Mouse (Mus musculus) lung, postnatal 0 days (tissue): ENCODE measurements around the gene Elmod3.

Experiments
- CTCF ChIP-seq: IDR thresholded peaks from 2 replicates; pipeline ENCODE4 v1.5.1; 2016; ENCODE audit warnings: antibody characterized with exemption, mild to moderate bottlenecking
- EP300 ChIP-seq: IDR thresholded peaks from 2 replicates; pipeline ENCODE4 v1.6.1; 2016; ENCODE audit warnings: antibody characterized with exemption, mild to moderate bottlenecking, control low read depth

DNA sequence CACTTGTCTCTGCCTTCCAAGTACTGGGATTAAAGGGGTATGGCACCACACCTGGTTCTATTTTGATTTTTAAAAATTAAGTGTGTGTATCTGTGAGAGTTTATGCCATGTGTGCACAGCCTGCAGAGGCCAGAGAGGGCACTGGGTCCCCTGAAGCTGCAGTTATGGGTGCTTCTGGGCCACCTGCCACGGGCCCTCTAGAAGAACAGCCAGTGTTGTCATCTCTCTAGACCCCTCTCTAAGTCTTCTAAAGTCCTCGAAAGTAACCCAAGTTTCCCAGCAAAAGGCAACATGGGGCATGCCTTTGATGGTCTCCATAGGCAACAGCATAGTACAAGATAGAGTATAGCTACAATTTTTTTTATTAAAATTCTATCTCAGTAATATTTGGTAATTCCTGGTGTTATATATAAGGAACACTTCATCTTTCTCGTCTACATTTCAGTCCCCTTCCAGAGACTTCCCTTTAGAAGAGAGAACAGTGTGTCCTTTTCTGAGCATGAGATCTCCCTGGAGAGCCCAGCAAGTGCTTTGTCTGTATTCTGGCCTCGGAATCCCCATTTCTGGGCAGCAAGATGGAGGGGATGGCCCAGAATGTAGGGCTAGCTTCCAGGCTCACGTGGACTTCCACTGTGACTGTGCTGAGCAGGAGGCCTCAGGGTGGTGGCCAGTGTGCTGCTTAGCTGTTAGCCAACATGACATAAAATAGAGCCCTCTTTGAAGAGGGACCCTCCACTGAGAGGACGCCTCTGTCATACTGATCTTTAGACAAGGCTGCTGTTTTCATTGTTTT is 5.0 kb downstream of the Elmod3 start:
- TF ChIP-seq CTCF (no peak), EP300 (no peak)
